10 mouse cellular contexts compared by ENCODE assay signal in genomic region chr7:131597779-131598482, GRCm38 (mm10). TPM values are rescaled to one million over a fixed set of nuclear protein-coding genes. Genes with fewer than 3 reads are reported as not detected.
DNase-seq lines count a peak whose midpoint lies in the region; ATAC-seq and TF ChIP-seq lines count a peak whose summit lies in the region.
"Had no signal": no experiment of that assay in that cellular context is flagged by ENCODE, and none has a peak within 500 bp of the region (broad histone marks: within the 10 kb centered on the region; RNA-seq: fewer than 3 reads in every experiment).

No protein-coding gene starts in this region.

- ATAC-seq in heart, embryonic 13.5 days (ENCODE audit: extremely low read depth, insufficient number of reproducible peaks, low FRiP score, low TSS enrichment) = no peak
- ATAC-seq in forebrain, embryonic 13.5 days = peak; percentile 81
- ATAC-seq in midbrain, embryonic 11.5 days (ENCODE audit: low FRiP score) = peak; percentile 96
- ATAC-seq in inflammation-experienced regulatory T-cells, adult 6 months = no peak
- no peak for ATAC-seq in intestine, embryonic 16.5 days

- TF ChIP-seq POLR2A in brain, embryonic 14.5 days (IDR thresholded peaks at IDR 0.05; ENCODE audit: borderline replicate concordance, extremely low read depth, insufficient read depth, insufficient read length, poor library complexity, severe bottlenecking) = no peak

- H3K36me3 ChIP-seq in heart, embryonic 13.5 days = no peaks in the 10 kb centered on the region
- no peaks in the 10 kb centered on the region for H3K36me3 ChIP-seq in forebrain, embryonic 13.5 days (ENCODE audit: poor library complexity, severe bottlenecking)
- H3K36me3 ChIP-seq in midbrain, embryonic 11.5 days (ENCODE audit: control insufficient read depth, insufficient read depth, low read length) = no peaks in the 10 kb centered on the region
- H3K36me3 ChIP-seq in intestine, embryonic 16.5 days (ENCODE audit: control insufficient read depth, insufficient read depth, low read length) = no peaks in the 10 kb centered on the region

- peaks cover 7% of the 10 kb centered on the region; the same call in 1 of the 2 replicates for H3K4me1 ChIP-seq in heart, embryonic 13.5 days
- peaks cover 19% of the 10 kb centered on the region for H3K4me1 ChIP-seq in forebrain, embryonic 13.5 days
- H3K4me1 ChIP-seq in midbrain, embryonic 11.5 days (ENCODE audit: control insufficient read depth, insufficient read depth, low read length) = peaks cover 12% of the 10 kb centered on the region
- no peaks in the 10 kb centered on the region for H3K4me1 ChIP-seq in intestine, embryonic 16.5 days (ENCODE audit: control insufficient read depth, insufficient read depth, low read length)

- H3K9ac ChIP-seq in heart, embryonic 13.5 days = 0 out of 2 replicates have a peak overlapping the region, but pooled peaks have one; percentile 20
- H3K9ac ChIP-seq in forebrain, embryonic 13.5 days = peak overlapping the region; percentile 32; the same call in 1 of the 2 replicates
- peak overlapping the region; percentile 58 for H3K9ac ChIP-seq in midbrain, embryonic 11.5 days (ENCODE audit: low read length)
- no peak overlapping the region for H3K9ac ChIP-seq in intestine, embryonic 16.5 days (ENCODE audit: low read depth, low read length)

- peak overlapping the region; percentile 9; the same call in 1 of the 2 replicates for H3K4me2 ChIP-seq in heart, embryonic 13.5 days
- H3K4me2 ChIP-seq in forebrain, embryonic 13.5 days = peak overlapping the region; percentile 43
- peak overlapping the region; percentile 25 for H3K4me2 ChIP-seq in midbrain, embryonic 11.5 days
- no peak overlapping the region for H3K4me2 ChIP-seq in intestine, embryonic 16.5 days (ENCODE audit: low read depth, low read length)

- H3K9me3 ChIP-seq in heart, embryonic 13.5 days = no peaks in the 10 kb centered on the region
- H3K9me3 ChIP-seq in forebrain, embryonic 13.5 days (replicated peaks) = no peaks in the 10 kb centered on the region
- no peaks in the 10 kb centered on the region for H3K9me3 ChIP-seq in midbrain, embryonic 11.5 days (ENCODE audit: control insufficient read depth, low read length)
- H3K9me3 ChIP-seq in intestine, embryonic 16.5 days (ENCODE audit: control insufficient read depth, low read length) = no peaks in the 10 kb centered on the region

- H3K27me3 ChIP-seq in heart, embryonic 13.5 days (replicated peaks) = peaks cover 36% of the 10 kb centered on the region
- peaks cover 88% of the 10 kb centered on the region for H3K27me3 ChIP-seq in forebrain, embryonic 13.5 days
- H3K27me3 ChIP-seq in midbrain, embryonic 11.5 days (ENCODE audit: control insufficient read depth, insufficient read depth, low read length) = peaks cover 45% of the 10 kb centered on the region
- no peaks in the 10 kb centered on the region for H3K27me3 ChIP-seq in intestine, embryonic 16.5 days (replicated peaks; ENCODE audit: control insufficient read depth, insufficient read depth, low read length)

- TF ChIP-seq CTCF in brain, embryonic 14.5 days (IDR thresholded peaks at IDR 0.05; ENCODE audit: borderline replicate concordance, extremely low read depth, insufficient read depth, insufficient read length) = no peak

- 17% methylated on average over 12 of the region's 12 CpGs for WGBS in heart, embryonic 13.5 days
- WGBS in forebrain, embryonic 13.5 days = 4% methylated on average over 12 of the region's 12 CpGs
- 5% methylated on average over 12 of the region's 12 CpGs for WGBS in midbrain, embryonic 11.5 days
- WGBS in intestine, embryonic 16.5 days = 22% methylated on average over 12 of the region's 12 CpGs

- no peak overlapping the region for H3K27ac ChIP-seq in heart, embryonic 13.5 days (replicated peaks)
- no peak overlapping the region for H3K27ac ChIP-seq in forebrain, embryonic 13.5 days
- no peak overlapping the region for H3K27ac ChIP-seq in midbrain, embryonic 11.5 days (ENCODE audit: low read depth, low read length)
- H3K27ac ChIP-seq in intestine, embryonic 16.5 days (ENCODE audit: low read length) = no peak overlapping the region

- DNase-seq in heart, adult 9 months (ENCODE audit: low spot score in 2 of 2) = no peak
- peak; percentile 84 for DNase-seq in brain, embryonic 14.5 days (ENCODE audit: low read depth)
- DNase-seq in midbrain, embryonic 11.5 days (ENCODE audit: low spot score, missing footprints) = peak; percentile 96
- no peak for DNase-seq in thymus, postnatal 14 days
- DNase-seq: lung, adult 2 months had no signal

- no peak overlapping the region for H3K4me3 ChIP-seq in heart, embryonic 13.5 days
- H3K4me3 ChIP-seq in forebrain, embryonic 13.5 days = no peak overlapping the region
- H3K4me3 ChIP-seq in midbrain, embryonic 11.5 days (ENCODE audit: low read depth, low read length) = no peak overlapping the region
- H3K4me3 ChIP-seq in intestine, embryonic 16.5 days (ENCODE audit: low read length) = no peak overlapping the region

RNA-seq across cellular contexts. Expression of gene Bub3, which starts 37.9 kb away (rescaled TPM):
- polyA plus RNA-seq in heart, embryonic 13.5 days (2015; fragmentation: Nextera tagmentation; extraction: Ambion mirVana) = 130 and 143 TPM in 2 replicates
- 147 and 194 TPM in 2 replicates for polyA plus RNA-seq in brain, embryonic 14.5 days (2012; rRNA removed)
- 240 and 247 TPM in 2 replicates for polyA plus RNA-seq in forebrain, embryonic 13.5 days (2015; fragmentation: Nextera tagmentation; extraction: Ambion mirVana)
- polyA plus RNA-seq in midbrain, embryonic 11.5 days (2014; fragmentation: Nextera tagmentation; extraction: Ambion mirVana) = 275 and 279 TPM in 2 replicates
- 100 to 1,000 TPM; 179 to 242 (median 181) TPM for polyA plus RNA-seq in inflammation-experienced regulatory T-cells, adult 6 months (2017; shearing (Covaris generic))
- 162 and 193 TPM in 2 replicates for polyA plus RNA-seq in intestine, embryonic 16.5 days (2015; fragmentation: Nextera tagmentation; extraction: Ambion mirVana)

RNA-seq across cellular contexts. Expression of gene Hmx2, which starts 49.4 kb away (rescaled TPM):
- polyA plus RNA-seq in heart, embryonic 13.5 days (2015; fragmentation: Nextera tagmentation; extraction: Ambion mirVana) = not detected in 2 replicates
- polyA plus RNA-seq in brain, embryonic 14.5 days (2012; rRNA removed) = 2.3 and 3.0 TPM in 2 replicates
- polyA plus RNA-seq in forebrain, embryonic 13.5 days (2015; fragmentation: Nextera tagmentation; extraction: Ambion mirVana) = 0.44 and 0.99 TPM in 2 replicates
- polyA plus RNA-seq in midbrain, embryonic 11.5 days (2014; fragmentation: Nextera tagmentation; extraction: Ambion mirVana) = 0.10 and 0.19 TPM in 2 replicates
- polyA plus RNA-seq in inflammation-experienced regulatory T-cells, adult 6 months (2017; shearing (Covaris generic)) = not detected
- 0.39 and 0.68 TPM in 2 replicates for polyA plus RNA-seq in intestine, embryonic 16.5 days (2015; fragmentation: Nextera tagmentation; extraction: Ambion mirVana)
- polyA plus RNA-seq: gonadal fat pad, adult 2 months; lung, adult 2 months had no signal

RNA-seq across cellular contexts. Expression of gene Hmx3, which starts 55.3 kb away (rescaled TPM):
- not detected in 2 replicates for polyA plus RNA-seq in heart, embryonic 13.5 days (2015; fragmentation: Nextera tagmentation; extraction: Ambion mirVana)
- 3.1 and 3.5 TPM in 2 replicates for polyA plus RNA-seq in brain, embryonic 14.5 days (2012; rRNA removed)
- polyA plus RNA-seq in forebrain, embryonic 13.5 days (2015; fragmentation: Nextera tagmentation; extraction: Ambion mirVana) = 0.31 and 0.56 TPM in 2 replicates
- 0.18 TPM in 1 of 2 replicates, not detected in the other for polyA plus RNA-seq in midbrain, embryonic 11.5 days (2014; fragmentation: Nextera tagmentation; extraction: Ambion mirVana)
- not detected for polyA plus RNA-seq in inflammation-experienced regulatory T-cells, adult 6 months (2017; shearing (Covaris generic))
- 0.53 and 0.54 TPM in 2 replicates for polyA plus RNA-seq in intestine, embryonic 16.5 days (2015; fragmentation: Nextera tagmentation; extraction: Ambion mirVana)
- polyA plus RNA-seq: gonadal fat pad, adult 2 months; lung, adult 2 months had no signal

Comparison
In these comparisons a context has a peak if more than half of its experiments do, and no peak if none do; other contexts are left out.
1. ATAC-seq: peak in forebrain, embryonic 13.5 days (single experiment) and midbrain, embryonic 11.5 days (single experiment); none in heart, embryonic 13.5 days (single experiment), inflammation-experienced regulatory T-cells, adult 6 months (single experiment) and intestine, embryonic 16.5 days (single experiment).
2. DNase-seq: peak in brain, embryonic 14.5 days (single experiment) and midbrain, embryonic 11.5 days (single experiment); none in heart, adult 9 months (0 of 2) and thymus, postnatal 14 days (single experiment).